Mouse (Mus musculus) NIH3T3 (cell line): ENCODE results near the gene Asb13.

Experiments
- DNase-seq: peaks from one replicate; pipeline ENCODE4 v3.0.0-alpha.2; 2012; ENCODE audit warnings: low read depth

Asb13 gene

GRCm38 (mm10) chr13:3665308-3665723, 31.5 kb downstream of the Asb13 start:
- peak; percentile 85 for DNase-seq

GRCm38 (mm10) chr13:3667288-3667873, 33.5 kb downstream of the Asb13 start:
- no peak for DNase-seq

- no peak for DNase-seq
Measured at GRCm38 (mm10) chr13:3668068-3668467, 34.2 kb downstream of the Asb13 start.

GRCm38 (mm10) chr13:3669611-3670010, 35.8 kb downstream of the Asb13 start:
- no peak for DNase-seq

GRCm38 (mm10) chr13:3670039-3670438, 36.2 kb downstream of the Asb13 start:
- DNase-seq = peak; percentile 94

- no peak for DNase-seq
Measured at GRCm38 (mm10) chr13:3673151-3673550, 39.3 kb downstream of the Asb13 start.

- no peak for DNase-seq
Measured at GRCm38 (mm10) chr13:3673622-3674021, 39.8 kb downstream of the Asb13 start.

- DNase-seq = peak; percentile 19
Measured at GRCm38 (mm10) chr13:3675855-3676254, 42.0 kb downstream of the Asb13 start.

- DNase-seq = peak; percentile 44
Measured at GRCm38 (mm10) chr13:3679098-3679497, 45.3 kb downstream of the Asb13 start.

- DNase-seq = no peak
Measured at GRCm38 (mm10) chr13:3686306-3686705, 52.5 kb downstream of the Asb13 start.

- DNase-seq = peak; percentile 90
Measured at GRCm38 (mm10) chr13:3694599-3695343, 60.9 kb downstream of the Asb13 start.

- DNase-seq = no peak
Measured at GRCm38 (mm10) chr13:3696977-3697735, 63.3 kb downstream of the Asb13 start.

GRCm38 (mm10) chr13:3700752-3701151, 66.9 kb downstream of the Asb13 start:
- DNase-seq = no peak
